Mouse (Mus musculus): ENCODE measurements around the gene Rtn4rl2. TPM values are rescaled to one million over a fixed set of nuclear protein-coding genes. Genes with fewer than 3 reads are reported as not detected.

Rtn4rl2 gene
- total RNA-seq, 1 experiment: 0.80 TPM

- Histone ChIP-seq H3K27ac (ENCODE audit: insufficient read depth, low read depth, low read length, poor library complexity, severe bottlenecking) (no peak overlapping the region), H3K9me3 (ENCODE audit: control insufficient read depth, insufficient read depth, low read depth, low read length) (no peaks in the 10 kb centered on the region), H3K9ac (ENCODE audit: insufficient read depth, low read depth, low read length, poor library complexity, severe bottlenecking) (no peak overlapping the region), H3K4me1 (ENCODE audit: control insufficient read depth in 2 of 2, insufficient read depth in 2 of 2, low read length in 2 of 2, poor library complexity in 1 of 2) (no peaks in the 10 kb centered on the region), H3K36me3 (ENCODE audit: control insufficient read depth, insufficient read depth, low read length, poor library complexity, severe bottlenecking) (no peaks in the 10 kb centered on the region), H3K4me3 (ENCODE audit: insufficient read depth in 1 of 2, low read depth in 1 of 2, low read length in 2 of 2, poor library complexity in 1 of 2, severe bottlenecking in 1 of 2) (no peak overlapping the region)
- in situ Hi-C loops (cut with MboI; ENCODE audit: low sequenced_read_pairs in 2 of 2, unreplicated experiment in 2 of 2): no loop called here
- TF ChIP-seq HCFC1 (IDR thresholded peaks at IDR 0.05; ENCODE audit: borderline replicate concordance, insufficient read depth, low read length) (no peak), MAFK (IDR thresholded peaks at IDR 0.05; ENCODE audit: insufficient read depth, low read depth, low read length) (no peak), CHD2 (IDR thresholded peaks at IDR 0.05; ENCODE audit: low read depth, low read length) (no peak), ZNF384 (IDR thresholded peaks at IDR 0.05; ENCODE audit: low read depth, low read length) (no peak), ZC3H11A (IDR thresholded peaks at IDR 0.05; ENCODE audit: borderline replicate concordance, low read depth, low read length) (no peak)
- no peak for DNase-seq (ENCODE audit: low read depth, low spot score)
Observed at GRCm38 (mm10) chr2:84919601-84920108, 33.1 kb upstream of the Rtn4rl2 start.

DNA sequence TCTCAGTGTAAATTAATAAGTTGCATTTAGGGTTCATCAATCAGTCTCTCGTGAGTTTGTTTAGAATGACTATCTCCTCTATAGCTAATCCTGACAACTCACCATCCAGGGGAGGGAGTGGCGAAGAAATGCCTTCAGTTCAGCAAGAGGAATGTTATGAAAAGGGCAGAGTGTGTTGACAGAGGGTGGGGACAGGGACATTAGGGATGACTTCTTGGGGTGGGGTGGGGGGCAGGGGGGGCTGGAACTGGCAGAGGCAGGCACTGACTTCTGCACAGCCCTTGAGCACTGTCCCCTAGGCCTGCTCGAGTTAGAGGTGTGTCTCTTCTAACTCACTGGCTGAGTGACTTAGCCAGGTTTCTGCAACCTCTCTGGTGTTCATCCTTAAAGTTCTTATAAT is 31.7 kb upstream of the Rtn4rl2 start:
- H3K27ac ChIP-seq (ENCODE audit: insufficient read depth, low read depth, low read length, poor library complexity, severe bottlenecking): no peak overlapping the region
- H3K9me3 ChIP-seq (ENCODE audit: control insufficient read depth, insufficient read depth, low read depth, low read length): no peaks in the 10 kb centered on the region
- in situ Hi-C loops (cut with MboI; ENCODE audit: low sequenced_read_pairs in 2 of 2, unreplicated experiment in 2 of 2): no loop called here
- TF ChIP-seq ZC3H11A (IDR thresholded peaks at IDR 0.05; ENCODE audit: borderline replicate concordance, low read depth, low read length) (no peak), ZNF384 (IDR thresholded peaks at IDR 0.05; ENCODE audit: low read depth, low read length) (no peak), CHD2 (IDR thresholded peaks at IDR 0.05; ENCODE audit: low read depth, low read length) (no peak), MAFK (IDR thresholded peaks at IDR 0.05; ENCODE audit: insufficient read depth, low read depth, low read length) (no peak), HCFC1 (IDR thresholded peaks at IDR 0.05; ENCODE audit: borderline replicate concordance, insufficient read depth, low read length) (no peak)
- H3K4me1 ChIP-seq (ENCODE audit: control insufficient read depth in 2 of 2, insufficient read depth in 2 of 2, low read length in 2 of 2, poor library complexity in 1 of 2): no peaks in the 10 kb centered on the region
- H3K36me3 ChIP-seq (ENCODE audit: control insufficient read depth, insufficient read depth, low read length, poor library complexity, severe bottlenecking): no peaks in the 10 kb centered on the region
- no peak for DNase-seq (ENCODE audit: low read depth, low spot score)
- no peak overlapping the region for H3K4me3 ChIP-seq (ENCODE audit: insufficient read depth in 1 of 2, low read depth in 1 of 2, low read length in 2 of 2, poor library complexity in 1 of 2, severe bottlenecking in 1 of 2)
- H3K9ac ChIP-seq (ENCODE audit: insufficient read depth, low read depth, low read length, poor library complexity, severe bottlenecking): no peak overlapping the region

- Histone ChIP-seq H3K4me1 (ENCODE audit: control insufficient read depth in 2 of 2, insufficient read depth in 2 of 2, low read length in 2 of 2, poor library complexity in 1 of 2) (no peaks in the 10 kb centered on the region), H3K9ac (ENCODE audit: insufficient read depth, low read depth, low read length, poor library complexity, severe bottlenecking) (no peak overlapping the region), H3K9me3 (ENCODE audit: control insufficient read depth, insufficient read depth, low read depth, low read length) (no peaks in the 10 kb centered on the region), H3K27ac (ENCODE audit: insufficient read depth, low read depth, low read length, poor library complexity, severe bottlenecking) (no peak overlapping the region), H3K4me3 (ENCODE audit: insufficient read depth in 1 of 2, low read depth in 1 of 2, low read length in 2 of 2, poor library complexity in 1 of 2, severe bottlenecking in 1 of 2) (no peak overlapping the region), H3K36me3 (ENCODE audit: control insufficient read depth, insufficient read depth, low read length, poor library complexity, severe bottlenecking) (no peaks in the 10 kb centered on the region)
- in situ Hi-C loops (cut with MboI; ENCODE audit: low sequenced_read_pairs in 2 of 2, unreplicated experiment in 2 of 2): no loop called here
- no peak for TF ChIP-seq HCFC1 (IDR thresholded peaks at IDR 0.05; ENCODE audit: borderline replicate concordance, insufficient read depth, low read length)
- DNase-seq (ENCODE audit: low read depth, low spot score): no peak
Observed at GRCm38 (mm10) chr2:84916548-84917320, 30.2 kb upstream of the Rtn4rl2 start.

DNA sequence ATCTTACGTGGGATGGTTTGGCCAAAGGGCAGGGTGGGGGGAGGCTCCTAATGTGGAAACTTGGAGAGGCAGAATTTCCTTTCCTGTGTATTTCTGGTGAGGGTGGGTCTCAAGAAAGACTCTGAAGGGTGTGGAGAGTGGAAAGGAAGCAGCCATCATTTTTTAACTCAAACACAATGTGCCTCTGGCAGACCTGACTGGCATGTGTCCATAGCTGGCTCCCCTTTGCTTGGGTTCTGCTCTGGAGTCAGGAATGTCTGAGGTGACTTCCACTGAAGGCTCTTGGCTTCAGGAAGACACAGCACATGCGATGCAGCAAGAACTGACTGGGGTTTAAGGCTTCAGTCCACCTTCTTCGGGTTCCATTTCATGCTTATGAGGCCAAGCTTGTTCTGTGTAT is 28.8 kb upstream of the Rtn4rl2 start:
- TF ChIP-seq MAFK (IDR thresholded peaks at IDR 0.05; ENCODE audit: insufficient read depth, low read depth, low read length) (no peak), ZNF384 (IDR thresholded peaks at IDR 0.05; ENCODE audit: low read depth, low read length) (no peak)
- H3K9ac ChIP-seq (ENCODE audit: insufficient read depth, low read depth, low read length, poor library complexity, severe bottlenecking): no peak overlapping the region
- no peak for DNase-seq (ENCODE audit: low read depth, low spot score)
- in situ Hi-C loops (cut with MboI; ENCODE audit: low sequenced_read_pairs in 2 of 2, unreplicated experiment in 2 of 2): no loop called here
- H3K27ac ChIP-seq (ENCODE audit: insufficient read depth, low read depth, low read length, poor library complexity, severe bottlenecking): no peak overlapping the region
- no peak overlapping the region for H3K4me3 ChIP-seq (ENCODE audit: insufficient read depth in 1 of 2, low read depth in 1 of 2, low read length in 2 of 2, poor library complexity in 1 of 2, severe bottlenecking in 1 of 2)
- no peaks in the 10 kb centered on the region for H3K36me3 ChIP-seq (ENCODE audit: control insufficient read depth, insufficient read depth, low read length, poor library complexity, severe bottlenecking)
- H3K4me1 ChIP-seq (ENCODE audit: control insufficient read depth in 2 of 2, insufficient read depth in 2 of 2, low read length in 2 of 2, poor library complexity in 1 of 2): no peaks in the 10 kb centered on the region
- H3K9me3 ChIP-seq (ENCODE audit: control insufficient read depth, insufficient read depth, low read depth, low read length): no peaks in the 10 kb centered on the region

- TF ChIP-seq MAFK (IDR thresholded peaks at IDR 0.05; ENCODE audit: insufficient read depth, low read depth, low read length) (no peak), ZC3H11A (IDR thresholded peaks at IDR 0.05; ENCODE audit: borderline replicate concordance, low read depth, low read length) (no peak), CHD2 (IDR thresholded peaks at IDR 0.05; ENCODE audit: low read depth, low read length) (no peak), HCFC1 (IDR thresholded peaks at IDR 0.05; ENCODE audit: borderline replicate concordance, insufficient read depth, low read length) (no peak), ZNF384 (IDR thresholded peaks at IDR 0.05; ENCODE audit: low read depth, low read length) (no peak)
- Histone ChIP-seq H3K9ac (ENCODE audit: insufficient read depth, low read depth, low read length, poor library complexity, severe bottlenecking) (no peak overlapping the region), H3K9me3 (ENCODE audit: control insufficient read depth, insufficient read depth, low read depth, low read length) (no peaks in the 10 kb centered on the region), H3K4me3 (ENCODE audit: insufficient read depth in 1 of 2, low read depth in 1 of 2, low read length in 2 of 2, poor library complexity in 1 of 2, severe bottlenecking in 1 of 2) (no peak overlapping the region), H3K4me1 (ENCODE audit: control insufficient read depth in 2 of 2, insufficient read depth in 2 of 2, low read length in 2 of 2, poor library complexity in 1 of 2) (no peaks in the 10 kb centered on the region), H3K36me3 (ENCODE audit: control insufficient read depth, insufficient read depth, low read length, poor library complexity, severe bottlenecking) (no peaks in the 10 kb centered on the region), H3K27ac (ENCODE audit: insufficient read depth, low read depth, low read length, poor library complexity, severe bottlenecking) (no peak overlapping the region)
- no peak for DNase-seq (ENCODE audit: low read depth, low spot score)
- in situ Hi-C loops (cut with MboI; ENCODE audit: low sequenced_read_pairs in 2 of 2, unreplicated experiment in 2 of 2): no loop called here
Observed at GRCm38 (mm10) chr2:84913881-84914280, 27.4 kb upstream of the Rtn4rl2 start.
